Mouse (Mus musculus): ENCODE results near the gene Kif2c. TPM values are rescaled to one million over a fixed set of nuclear protein-coding genes. Genes with fewer than 3 reads are reported as not detected.

Kif2c gene
- 77.5 and 86.2 TPM in 2 replicates for polyA plus RNA-seq (2014; fragmentation: Nextera tagmentation; extraction: Ambion mirVana)

DNA sequence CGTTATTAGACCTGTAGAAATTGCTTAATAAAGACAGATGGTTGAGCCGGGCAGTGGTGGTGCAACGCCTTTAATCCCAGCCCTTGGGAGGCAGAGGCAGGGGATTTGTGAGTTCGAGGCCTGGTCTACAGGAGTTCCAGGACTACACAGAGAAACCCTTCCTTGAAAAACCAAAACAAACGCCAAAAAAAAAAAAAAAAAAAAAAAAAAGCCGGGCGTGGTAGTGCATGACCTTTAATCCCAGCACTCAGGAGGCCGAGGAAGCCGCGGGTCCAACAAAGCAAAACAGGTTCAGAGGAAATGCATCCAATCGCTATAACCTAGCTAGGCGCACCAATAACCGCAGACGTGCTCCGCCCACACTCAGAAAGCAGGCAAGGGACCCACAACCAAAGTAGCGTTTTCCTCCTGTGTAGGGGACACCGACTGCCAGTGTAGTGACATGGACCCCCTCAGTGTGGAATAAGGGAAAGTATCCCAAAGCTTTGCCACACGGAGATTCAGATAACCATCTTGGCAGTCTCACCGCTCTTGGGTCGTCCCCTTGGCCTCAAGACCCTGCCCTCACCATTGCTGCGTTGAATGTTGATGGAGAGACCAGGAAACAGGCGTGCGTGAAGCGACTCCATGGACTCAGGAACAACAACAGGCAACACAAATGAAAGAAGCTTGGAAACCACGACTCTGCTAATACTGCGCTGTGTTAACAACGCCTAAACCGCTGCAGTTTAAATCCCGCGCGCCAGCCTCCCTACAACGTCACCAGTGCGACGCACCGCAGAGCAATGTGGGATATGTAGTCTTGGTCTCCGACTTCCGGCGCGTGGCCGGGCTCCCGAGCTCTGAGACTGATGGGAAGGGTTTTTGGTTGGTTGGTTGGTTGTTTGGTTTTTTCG, at the start of gene Kif2c:
Kif2c (minus strand) TSS at position 777 of the 896 bp plus-strand sequence.
- no peak within 1 kb of the TSS for H3K27ac ChIP-seq (ENCODE audit: low read depth, low read length)
- 2% methylated on average over 42 of the region's 42 CpGs for WGBS

GRCm38 (mm10) chr4:117231208-117231607, 48.8 kb upstream of the Kif2c start:
- no peaks in the 10 kb centered on the region for H3K36me3 ChIP-seq (ENCODE audit: control insufficient read depth, insufficient read depth, low read length)
- WGBS: 87% methylated on average over 2 of the region's 2 CpGs
- no peaks in the 10 kb centered on the region for H3K4me1 ChIP-seq (replicated peaks; ENCODE audit: control insufficient read depth, insufficient read depth, low read length)
- no peak for ATAC-seq (ENCODE audit: low FRiP score)
- H3K9me3 ChIP-seq (ENCODE audit: control insufficient read depth, low read length): no peaks in the 10 kb centered on the region
- H3K27me3 ChIP-seq (ENCODE audit: control insufficient read depth, insufficient read depth, low read length): no peaks in the 10 kb centered on the region
- no peak overlapping the region for H3K4me2 ChIP-seq (replicated peaks; ENCODE audit: low read depth, low read length)
- no peak overlapping the region for H3K4me3 ChIP-seq (ENCODE audit: low read depth, low read length)
- H3K9ac ChIP-seq (ENCODE audit: low read depth, low read length): no peak overlapping the region
- no peak overlapping the region for H3K27ac ChIP-seq (ENCODE audit: low read depth, low read length)
- DNase-seq (ENCODE audit: low spot score): no peak

More for the DNA sequence above, at the start of gene Kif2c:
- H3K9ac ChIP-seq (ENCODE audit: low read depth, low read length): peak within 1 kb of the TSS; percentile 74
- ATAC-seq (ENCODE audit: low FRiP score) (peak; percentile 97), DNase-seq (ENCODE audit: low spot score) (peak; percentile 96)
- peak within 1 kb of the TSS; percentile 64 for H3K4me2 ChIP-seq (replicated peaks; ENCODE audit: low read depth, low read length)
- no peaks in the 10 kb centered on the region for H3K9me3 ChIP-seq (ENCODE audit: control insufficient read depth, low read length)
- H3K36me3 ChIP-seq (ENCODE audit: control insufficient read depth, insufficient read depth, low read length): 0 out of 2 replicates have a peak, but pooled peaks cover 2% of the 10 kb centered on the region
- no peaks in the 10 kb centered on the region for H3K27me3 ChIP-seq (ENCODE audit: control insufficient read depth, insufficient read depth, low read length)
- H3K4me1 ChIP-seq (replicated peaks; ENCODE audit: control insufficient read depth, insufficient read depth, low read length): peaks cover 3% of the 10 kb centered on the region; the same call in 1 of the 2 replicates
- H3K4me3 ChIP-seq (ENCODE audit: low read depth, low read length): peak within 1 kb of the TSS; percentile 69

DNA sequence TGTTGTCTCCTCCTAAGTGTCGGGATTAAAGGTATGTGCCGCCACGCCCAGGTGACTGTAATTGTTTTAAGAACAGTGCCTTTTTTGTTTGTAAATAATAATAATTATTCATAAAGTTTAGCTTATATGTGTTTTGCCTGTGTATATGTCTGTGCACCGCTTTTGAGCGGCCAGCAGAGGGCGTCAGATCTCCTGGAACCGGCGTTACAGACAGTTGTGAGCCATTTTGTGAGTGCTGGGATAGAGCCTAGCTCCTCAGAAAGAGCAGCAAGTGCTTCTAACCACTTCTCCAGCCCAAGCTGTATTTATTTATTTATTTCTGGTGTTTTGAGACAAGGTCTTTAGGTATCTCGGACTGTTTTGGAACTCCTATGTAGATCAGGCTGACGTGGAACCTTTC, 47.9 kb upstream of the Kif2c start:
- ATAC-seq (ENCODE audit: low FRiP score) (no peak), DNase-seq (ENCODE audit: low spot score) (peak; percentile 38)
- Histone ChIP-seq H3K36me3 (ENCODE audit: control insufficient read depth, insufficient read depth, low read length) (no peaks in the 10 kb centered on the region), H3K4me1 (replicated peaks; ENCODE audit: control insufficient read depth, insufficient read depth, low read length) (no peaks in the 10 kb centered on the region), H3K4me3 (ENCODE audit: low read depth, low read length) (no peak overlapping the region), H3K27ac (ENCODE audit: low read depth, low read length) (no peak overlapping the region), H3K27me3 (ENCODE audit: control insufficient read depth, insufficient read depth, low read length) (no peaks in the 10 kb centered on the region), H3K4me2 (replicated peaks; ENCODE audit: low read depth, low read length) (no peak overlapping the region), H3K9me3 (ENCODE audit: control insufficient read depth, low read length) (no peaks in the 10 kb centered on the region), H3K9ac (ENCODE audit: low read depth, low read length) (no peak overlapping the region)
- 50% methylated on average over 10 of the region's 10 CpGs for WGBS

DNA sequence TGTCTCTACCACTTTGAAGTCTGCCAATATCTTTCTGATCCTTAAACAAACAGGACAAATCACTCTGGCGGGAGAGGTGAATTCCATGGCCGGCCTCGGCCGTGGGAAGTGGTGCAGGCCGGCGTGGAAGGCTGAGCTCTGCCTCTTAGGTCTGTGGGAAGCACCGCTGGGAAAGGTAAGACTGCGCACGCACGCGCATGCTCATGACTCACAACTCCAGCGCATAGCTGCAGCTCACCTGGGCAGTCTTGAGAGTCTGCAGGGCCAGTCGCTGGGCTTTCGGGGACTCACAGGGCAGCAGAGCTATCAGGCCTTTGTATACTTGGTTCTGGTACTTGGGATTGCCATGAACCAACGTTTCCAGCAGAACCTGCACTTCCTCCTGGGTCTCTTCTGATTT, 47.2 kb upstream of the Kif2c start:
- Histone ChIP-seq H3K27ac (ENCODE audit: low read depth, low read length) (no peak overlapping the region), H3K9ac (ENCODE audit: low read depth, low read length) (no peak overlapping the region), H3K4me1 (replicated peaks; ENCODE audit: control insufficient read depth, insufficient read depth, low read length) (no peaks in the 10 kb centered on the region), H3K36me3 (ENCODE audit: control insufficient read depth, insufficient read depth, low read length) (no peaks in the 10 kb centered on the region), H3K4me3 (ENCODE audit: low read depth, low read length) (no peak overlapping the region), H3K9me3 (ENCODE audit: control insufficient read depth, low read length) (no peaks in the 10 kb centered on the region), H3K4me2 (replicated peaks; ENCODE audit: low read depth, low read length) (no peak overlapping the region), H3K27me3 (ENCODE audit: control insufficient read depth, insufficient read depth, low read length) (no peaks in the 10 kb centered on the region)
- ATAC-seq (ENCODE audit: low FRiP score) (no peak), DNase-seq (ENCODE audit: low spot score) (no peak)
- 76% methylated on average over 15 of the region's 15 CpGs for WGBS

GRCm38 (mm10) chr4:117225250-117225649, 42.8 kb upstream of the Kif2c start:
- ATAC-seq (ENCODE audit: low FRiP score): no peak
- H3K4me1 ChIP-seq (replicated peaks; ENCODE audit: control insufficient read depth, insufficient read depth, low read length): no peaks in the 10 kb centered on the region

GRCm38 (mm10) chr4:117224122-117224521, 41.7 kb upstream of the Kif2c start:
- Histone ChIP-seq H3K4me1 (replicated peaks; ENCODE audit: control insufficient read depth, insufficient read depth, low read length) (no peaks in the 10 kb centered on the region), H3K27me3 (ENCODE audit: control insufficient read depth, insufficient read depth, low read length) (no peaks in the 10 kb centered on the region), H3K27ac (ENCODE audit: low read depth, low read length) (no peak overlapping the region), H3K9ac (ENCODE audit: low read depth, low read length) (no peak overlapping the region), H3K4me2 (replicated peaks; ENCODE audit: low read depth, low read length) (no peak overlapping the region), H3K4me3 (ENCODE audit: low read depth, low read length) (no peak overlapping the region), H3K36me3 (ENCODE audit: control insufficient read depth, insufficient read depth, low read length) (no peaks in the 10 kb centered on the region), H3K9me3 (ENCODE audit: control insufficient read depth, low read length) (no peaks in the 10 kb centered on the region)
- ATAC-seq (ENCODE audit: low FRiP score) (no peak), DNase-seq (ENCODE audit: low spot score) (no peak)
- 79% methylated on average over 8 of the region's 8 CpGs for WGBS

More at GRCm38 (mm10) chr4:117225250-117225649, 42.8 kb upstream of the Kif2c start:
- H3K4me3 ChIP-seq (ENCODE audit: low read depth, low read length): no peak overlapping the region
- no peaks in the 10 kb centered on the region for H3K36me3 ChIP-seq (ENCODE audit: control insufficient read depth, insufficient read depth, low read length)
- no peaks in the 10 kb centered on the region for H3K9me3 ChIP-seq (ENCODE audit: control insufficient read depth, low read length)
- DNase-seq (ENCODE audit: low spot score): no peak
- H3K9ac ChIP-seq (ENCODE audit: low read depth, low read length): no peak overlapping the region
- no peaks in the 10 kb centered on the region for H3K27me3 ChIP-seq (ENCODE audit: control insufficient read depth, insufficient read depth, low read length)
- H3K4me2 ChIP-seq (replicated peaks; ENCODE audit: low read depth, low read length): no peak overlapping the region
- H3K27ac ChIP-seq (ENCODE audit: low read depth, low read length): no peak overlapping the region

GRCm38 (mm10) chr4:117223001-117223400, 40.6 kb upstream of the Kif2c start:
- H3K4me3 ChIP-seq (ENCODE audit: low read depth, low read length): no peak overlapping the region
- H3K36me3 ChIP-seq (ENCODE audit: control insufficient read depth, insufficient read depth, low read length): no peaks in the 10 kb centered on the region
- 42% methylated on average over 5 of the region's 5 CpGs for WGBS
- no peaks in the 10 kb centered on the region for H3K4me1 ChIP-seq (replicated peaks; ENCODE audit: control insufficient read depth, insufficient read depth, low read length)
- H3K27me3 ChIP-seq (ENCODE audit: control insufficient read depth, insufficient read depth, low read length): no peaks in the 10 kb centered on the region
- ATAC-seq (ENCODE audit: low FRiP score) (no peak), DNase-seq (ENCODE audit: low spot score) (no peak)
- no peak overlapping the region for H3K9ac ChIP-seq (ENCODE audit: low read depth, low read length)
- no peak overlapping the region for H3K27ac ChIP-seq (ENCODE audit: low read depth, low read length)
- H3K4me2 ChIP-seq (replicated peaks; ENCODE audit: low read depth, low read length): no peak overlapping the region
- no peaks in the 10 kb centered on the region for H3K9me3 ChIP-seq (ENCODE audit: control insufficient read depth, low read length)

- Histone ChIP-seq H3K27ac (ENCODE audit: low read depth, low read length) (no peak overlapping the region), H3K9me3 (ENCODE audit: control insufficient read depth, low read length) (no peaks in the 10 kb centered on the region), H3K27me3 (ENCODE audit: control insufficient read depth, insufficient read depth, low read length) (no peaks in the 10 kb centered on the region), H3K4me3 (ENCODE audit: low read depth, low read length) (no peak overlapping the region), H3K36me3 (ENCODE audit: control insufficient read depth, insufficient read depth, low read length) (no peaks in the 10 kb centered on the region), H3K4me1 (replicated peaks; ENCODE audit: control insufficient read depth, insufficient read depth, low read length) (no peaks in the 10 kb centered on the region), H3K9ac (ENCODE audit: low read depth, low read length) (no peak overlapping the region), H3K4me2 (replicated peaks; ENCODE audit: low read depth, low read length) (no peak overlapping the region)
- 92% methylated on average over 9 of the region's 9 CpGs for WGBS
- ATAC-seq (ENCODE audit: low FRiP score) (no peak), DNase-seq (ENCODE audit: low spot score) (no peak)
Observed at GRCm38 (mm10) chr4:117221836-117222235, 39.4 kb upstream of the Kif2c start.

All from hindbrain, embryonic 11.5 days (tissue).